Comparison of ENCODE assay signal across 10 mouse cellular contexts in genomic region chr9:103501861-103502364, GRCm38 (mm10). TPM values are rescaled to one million over a fixed set of nuclear protein-coding genes. Genes with fewer than 3 reads are reported as not detected.
DNase-seq lines count a peak whose midpoint lies in the region; ATAC-seq lines count a peak whose summit lies in the region.
"Had no signal": no experiment of that assay in that cellular context is flagged by ENCODE, and none has a peak within 500 bp of the region (broad histone marks: within the 10 kb centered on the region; RNA-seq: fewer than 3 reads in every experiment).

No protein-coding gene starts in this region.

- 12% methylated on average over 14 of the region's 14 CpGs for WGBS in hindbrain, embryonic 11.5 days
- WGBS in kidney, embryonic 15.5 days, result 30% methylated on average over 14 of the region's 14 CpGs

- H3K4me2 ChIP-seq in hindbrain, embryonic 11.5 days (replicated peaks; ENCODE audit: low read depth, low read length), result no peak overlapping the region
- H3K4me2 ChIP-seq in kidney, embryonic 15.5 days, result no peak overlapping the region

- intact Hi-C loops in left cerebral cortex, postnatal 25 days (cut with DNase I), result loop anchor here (5.0 kb wide), 1 partner anchor 95 kb away; no protein-coding TSS in a partner anchor

- H3K4me3 ChIP-seq in hindbrain, embryonic 11.5 days (ENCODE audit: low read depth, low read length), result no peak overlapping the region
- no peak overlapping the region for H3K4me3 ChIP-seq in kidney, embryonic 15.5 days (replicated peaks)
- H3K4me3 ChIP-seq: myocyte had no signal

- peaks cover 3% of the 10 kb centered on the region for H3K27me3 ChIP-seq in hindbrain, embryonic 11.5 days (ENCODE audit: control insufficient read depth, insufficient read depth, low read length)
- H3K27me3 ChIP-seq in kidney, embryonic 15.5 days, result no peaks in the 10 kb centered on the region

- no peaks in the 10 kb centered on the region for H3K9me3 ChIP-seq in hindbrain, embryonic 11.5 days (ENCODE audit: control insufficient read depth, low read length)
- no peaks in the 10 kb centered on the region for H3K9me3 ChIP-seq in kidney, embryonic 15.5 days (replicated peaks)

- peak; percentile 68 for ATAC-seq in hindbrain, embryonic 11.5 days (ENCODE audit: low FRiP score)
- ATAC-seq in kidney, embryonic 15.5 days (replicated peaks; ENCODE audit: low FRiP score), result no peak

- H3K27ac ChIP-seq in hindbrain, embryonic 11.5 days (ENCODE audit: low read depth, low read length), result no peak overlapping the region
- H3K27ac ChIP-seq in kidney, embryonic 15.5 days, result no peak overlapping the region

- DNase-seq in thymus, postnatal 0 days (ENCODE audit: low spot score), result peak; percentile 36
- DNase-seq in thymus, postnatal 14 days, result no peak
- peak; percentile 79 for DNase-seq in hindbrain, embryonic 11.5 days (ENCODE audit: low spot score)
- DNase-seq in left cerebral cortex, postnatal 25 days (ENCODE audit: low spot score in 2 of 2), result peak; percentile 75 to 93
- DNase-seq in retina, postnatal 1 day, result peak; percentile 72
- no peak for DNase-seq in c-Kit-positive CD71-positive TER-119-positive erythroid progenitor cells, embryonic 14.5 days (ENCODE audit: low spot score)
- no peak for DNase-seq in thymus, postnatal 10 days (ENCODE audit: low spot score in 2 of 2)

- no peaks in the 10 kb centered on the region for H3K36me3 ChIP-seq in hindbrain, embryonic 11.5 days (ENCODE audit: control insufficient read depth, insufficient read depth, low read length)
- no peaks in the 10 kb centered on the region for H3K36me3 ChIP-seq in kidney, embryonic 15.5 days

- H3K4me1 ChIP-seq in hindbrain, embryonic 11.5 days (replicated peaks; ENCODE audit: control insufficient read depth, insufficient read depth, low read length), result peaks cover 10% of the 10 kb centered on the region
- H3K4me1 ChIP-seq in kidney, embryonic 15.5 days, result peaks cover 21% of the 10 kb centered on the region

- no peak overlapping the region for H3K9ac ChIP-seq in hindbrain, embryonic 11.5 days (ENCODE audit: low read depth, low read length)
- no peak overlapping the region for H3K9ac ChIP-seq in kidney, embryonic 15.5 days

RNA-seq across cellular contexts. Expression of gene Bfsp2, which starts 21.7 kb away (rescaled TPM):
- polyA plus RNA-seq in thymus, postnatal 0 days (2015; fragmentation: Nextera tagmentation; extraction: Ambion mirVana), result 3.0 and 3.1 TPM in 2 replicates
- 0.54 and 2.1 TPM in 2 replicates for polyA plus RNA-seq in hindbrain, embryonic 11.5 days (2014; fragmentation: Nextera tagmentation; extraction: Ambion mirVana)
- 1 to 10 TPM; 4.3 to 5.5 TPM for total RNA-seq in left cerebral cortex, postnatal 25 days (2021)
- polyA plus RNA-seq in kidney, embryonic 15.5 days (2015; fragmentation: Nextera tagmentation; extraction: Ambion mirVana), result 0.27 and 0.37 TPM in 2 replicates
- total RNA-seq: ES-E14 had no signal

Comparison
In these comparisons a context has a peak if more than half of its experiments do, and no peak if none do; other contexts are left out.
1. DNase-seq: peak in thymus, postnatal 0 days (single experiment), hindbrain, embryonic 11.5 days (single experiment), left cerebral cortex, postnatal 25 days (2 of 2) and retina, postnatal 1 day (single experiment); none in thymus, postnatal 14 days (single experiment), c-Kit-positive CD71-positive TER-119-positive erythroid progenitor cells, embryonic 14.5 days (single experiment) and thymus, postnatal 10 days (0 of 2).